Mouse (Mus musculus): Measurements from ENCODE around the gene Limd1.

Gene Limd1

GRCm38 (mm10) chr9:123515087-123515486 is 36.6 kb downstream of the Limd1 start:
- DNase-seq (ENCODE audit: low spot score in 2 of 2) = no peak

DNA sequence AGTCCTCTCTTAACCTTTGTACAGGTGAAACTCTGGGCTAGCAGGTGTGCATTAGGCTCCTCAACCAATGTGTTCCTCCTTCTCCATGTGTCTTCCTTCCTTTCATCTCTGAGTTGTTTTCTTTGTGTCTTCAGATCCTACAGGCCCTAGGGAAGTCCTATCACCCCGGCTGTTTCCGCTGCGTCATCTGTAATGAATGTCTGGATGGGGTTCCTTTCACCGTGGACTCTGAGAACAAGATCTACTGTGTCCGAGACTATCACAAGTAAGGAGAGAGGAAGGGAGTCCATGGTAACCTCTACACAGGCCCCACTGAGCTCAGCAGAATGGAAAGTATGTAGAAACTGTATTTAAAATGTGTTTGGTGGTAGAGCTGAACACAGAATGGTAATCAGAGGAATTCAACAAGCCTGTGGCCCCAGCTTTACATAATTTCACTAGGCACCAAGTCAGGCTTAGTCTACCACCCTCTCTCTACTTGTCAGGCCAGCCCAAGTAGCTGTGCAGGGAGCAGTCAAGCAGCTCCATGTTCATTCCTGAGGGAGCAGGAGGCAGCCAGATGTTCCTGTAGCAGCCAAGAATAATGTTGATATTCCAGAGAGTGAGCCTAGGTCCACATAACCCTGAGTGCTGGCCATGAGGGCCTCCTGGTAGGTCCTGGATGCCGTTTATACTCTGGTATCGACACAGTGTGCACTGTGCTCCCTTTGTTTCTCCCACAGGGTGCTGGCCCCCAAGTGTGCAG is 38.3 kb downstream of the Limd1 start:
- no peak for DNase-seq (ENCODE audit: low spot score in 2 of 2)

DNA sequence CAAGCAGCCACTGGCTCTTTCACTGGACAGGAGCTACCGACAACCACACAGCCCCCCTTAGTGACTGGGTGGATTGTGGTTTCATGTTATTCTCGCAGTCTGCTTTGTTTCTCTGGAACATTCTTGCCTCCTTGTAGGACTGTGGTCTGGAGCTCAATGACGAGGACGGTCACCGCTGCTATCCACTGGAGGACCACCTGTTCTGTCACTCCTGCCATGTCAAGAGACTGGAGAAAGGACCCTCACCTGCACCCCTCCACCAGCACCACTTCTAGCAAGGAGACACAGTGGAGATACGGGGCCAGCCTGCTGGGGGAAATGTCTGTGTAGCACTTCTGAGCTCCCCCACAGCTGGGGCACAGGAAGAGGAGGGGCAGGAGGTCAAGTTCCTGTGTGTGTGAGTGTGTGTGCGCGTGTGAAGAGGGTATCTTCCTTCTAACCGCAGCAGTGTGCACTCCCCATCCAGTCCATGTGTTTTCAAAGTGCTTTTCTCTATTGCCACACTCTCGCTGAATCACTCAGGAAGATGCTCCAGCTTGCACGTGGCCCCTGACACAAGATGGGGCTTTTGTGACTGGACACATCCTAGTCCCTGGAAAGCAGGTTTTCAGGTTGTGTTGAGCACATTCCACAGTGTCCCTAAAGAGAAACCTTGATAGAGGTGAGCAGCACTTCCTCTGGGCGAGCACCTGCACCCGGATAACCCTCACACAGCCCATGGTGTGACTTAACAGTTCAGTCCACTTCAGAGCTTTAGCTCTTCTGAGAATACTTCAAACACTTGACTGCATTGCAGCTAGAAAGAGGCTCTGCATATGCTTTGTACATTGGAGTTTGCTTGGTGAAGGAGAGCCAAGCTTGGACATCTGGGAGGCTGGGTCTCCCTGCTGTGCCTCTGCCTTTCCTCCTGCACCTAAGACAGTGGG is 40.7 kb downstream of the Limd1 start:
- DNase-seq (ENCODE audit: low spot score in 2 of 2) = peak; percentile 67 to 70

GRCm38 (mm10) chr9:123520735-123521134 is 42.2 kb downstream of the Limd1 start:
- DNase-seq (ENCODE audit: low spot score in 2 of 2) = no peak

GRCm38 (mm10) chr9:123523676-123524075 is 45.2 kb downstream of the Limd1 start:
- DNase-seq (ENCODE audit: low spot score in 2 of 2) = peak in 1 of 2 experiments; percentile 72

DNA sequence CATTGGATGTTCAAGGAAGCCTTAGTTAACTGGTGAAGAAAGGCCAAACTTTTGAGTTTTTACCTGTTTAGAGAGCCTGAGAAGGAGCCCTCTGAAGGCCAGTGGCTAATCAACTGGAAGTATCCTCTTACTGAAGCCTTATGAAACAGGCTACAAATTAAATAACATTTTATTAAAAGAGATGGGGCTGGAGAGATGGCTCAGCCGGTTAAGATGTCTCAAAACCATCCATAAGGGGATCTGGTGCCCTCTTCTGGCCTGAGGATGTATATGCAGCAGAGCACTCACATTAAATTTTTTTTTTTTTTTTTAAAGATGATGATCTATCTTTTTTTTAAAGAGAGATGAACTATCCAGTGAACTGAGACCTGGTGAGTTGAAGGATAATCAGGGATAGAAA is 46.6 kb downstream of the Limd1 start:
- DNase-seq (ENCODE audit: low spot score in 2 of 2) = peak; percentile 35 to 68

DNA sequence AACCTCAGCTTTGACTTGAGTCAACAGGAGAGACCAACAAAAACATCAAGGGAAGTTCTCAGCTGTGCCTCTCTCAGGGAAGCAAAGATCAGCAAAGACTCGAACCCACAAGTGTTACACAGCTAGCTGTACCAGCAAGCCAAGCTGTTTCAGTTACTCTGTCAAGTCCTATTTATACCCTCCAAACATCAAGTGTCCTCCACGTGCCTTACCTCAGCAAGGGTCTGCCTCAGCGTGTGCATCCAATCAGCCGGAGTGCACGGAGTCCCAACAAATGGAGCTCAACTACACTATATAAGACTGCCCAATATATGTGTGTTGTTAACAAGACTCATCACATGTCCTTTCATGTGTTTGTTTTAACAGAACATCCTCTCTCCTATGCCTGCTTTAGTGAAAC is 48.0 kb downstream of the Limd1 start:
- no peak for DNase-seq (ENCODE audit: low spot score in 2 of 2)

DNA sequence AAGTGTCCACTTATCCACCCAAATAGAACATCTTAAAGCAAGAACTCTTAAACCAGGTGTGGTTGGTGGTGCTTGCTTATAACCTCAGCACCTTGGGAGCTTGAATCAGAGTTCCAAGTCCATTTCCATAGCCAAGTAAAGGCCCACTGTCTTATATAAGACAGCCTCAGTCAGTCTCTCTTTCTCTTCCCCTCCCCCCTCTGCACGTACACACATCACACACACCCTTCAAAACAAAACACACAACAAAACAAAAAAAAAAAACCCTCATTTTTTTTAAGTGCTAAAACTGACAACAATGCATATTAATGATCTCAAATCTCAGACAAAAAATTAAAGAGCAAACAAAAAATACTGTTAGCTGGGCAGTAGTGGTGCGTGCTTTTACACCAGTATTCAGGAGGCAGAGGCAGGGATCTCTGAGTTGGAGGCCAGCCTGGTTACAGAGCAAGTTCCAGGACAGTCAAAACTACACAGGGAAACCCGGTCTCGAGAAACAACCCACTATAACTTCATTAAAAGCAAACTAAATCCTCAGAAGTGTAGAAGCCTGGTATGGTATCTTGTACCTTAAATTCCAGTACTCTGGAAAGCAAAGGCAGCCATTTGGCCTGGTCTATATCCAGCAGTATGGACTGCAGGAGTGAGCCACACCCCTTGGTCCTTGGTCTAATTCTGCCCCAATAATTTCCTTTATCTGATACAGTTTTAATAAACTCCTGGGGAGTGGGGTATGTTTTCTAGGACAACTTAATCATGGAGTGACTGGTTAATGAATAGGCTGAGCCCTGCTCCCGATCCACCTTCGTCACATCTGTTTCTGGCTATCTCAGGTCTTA is 49.8 kb downstream of the Limd1 start:
- DNase-seq (ENCODE audit: low spot score in 2 of 2) = no peak

DNA sequence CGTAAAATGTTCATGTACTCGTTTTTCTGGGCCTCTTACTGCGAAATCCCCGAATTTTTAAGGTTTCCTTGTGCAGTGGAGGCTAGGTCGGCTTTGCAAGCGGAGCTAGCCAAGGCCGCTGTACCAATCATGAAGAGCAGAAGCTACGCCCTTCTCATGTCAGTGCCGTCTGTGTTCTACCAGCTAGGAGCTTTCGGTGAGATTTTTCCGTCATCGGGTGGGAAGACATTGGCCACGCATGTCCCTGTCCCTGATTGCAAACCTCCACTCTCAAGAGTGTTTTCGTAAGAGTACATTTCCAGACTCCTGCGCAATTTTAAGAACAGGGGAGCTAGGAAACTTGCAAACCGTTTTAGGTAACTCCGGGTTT is 50.4 kb downstream of the Limd1 start:
- DNase-seq (ENCODE audit: low spot score in 2 of 2) = peak; percentile 34 to 36

DNA sequence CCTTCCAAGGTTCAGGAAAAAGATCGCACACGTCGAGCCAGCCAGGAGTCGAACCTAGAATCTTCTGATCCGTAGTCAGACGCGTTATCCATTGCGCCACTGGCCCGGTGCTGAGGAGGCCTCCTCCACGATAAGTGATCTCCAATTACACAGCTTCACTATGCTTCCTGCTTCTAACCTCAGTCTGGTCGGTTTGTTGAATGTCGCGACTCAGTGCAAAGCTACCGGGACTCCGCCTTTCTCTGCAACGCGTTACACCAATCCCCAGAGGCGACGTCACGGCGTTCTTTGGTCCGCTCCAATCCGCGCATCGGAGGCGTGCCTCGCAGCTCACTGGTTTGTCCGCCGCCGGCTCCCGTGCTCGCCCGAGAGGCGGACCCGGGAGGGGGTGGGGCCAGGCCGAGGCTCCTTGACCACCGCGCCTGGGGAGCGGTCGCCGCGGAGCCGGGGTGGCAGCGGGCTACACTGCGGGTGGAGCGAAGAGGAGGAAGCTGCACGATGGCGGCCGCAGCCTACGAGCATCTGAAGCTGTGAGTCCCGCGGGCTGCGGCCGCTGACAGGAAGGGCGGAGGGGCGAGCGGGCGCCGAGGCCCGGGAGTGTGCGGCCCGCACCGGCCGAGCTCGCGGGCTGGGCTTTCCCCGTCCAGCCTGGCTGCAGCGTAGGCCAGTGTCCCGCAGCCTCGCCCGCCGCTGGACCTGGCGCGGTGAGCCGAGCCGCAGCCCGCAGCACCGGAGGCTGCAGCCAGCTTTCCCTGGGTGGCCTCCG is 51.1 kb downstream of the Limd1 start, which contains the start of gene Sacm1l:
Sacm1l (plus strand) TSS at position 368 of the 766 bp plus-strand sequence.
- peak; percentile 96 to 97 for DNase-seq (ENCODE audit: low spot score in 2 of 2)

GRCm38 (mm10) chr9:123530158-123530475 is 51.6 kb downstream of the Limd1 start:
- no peak for DNase-seq (ENCODE audit: low spot score in 2 of 2)

DNA sequence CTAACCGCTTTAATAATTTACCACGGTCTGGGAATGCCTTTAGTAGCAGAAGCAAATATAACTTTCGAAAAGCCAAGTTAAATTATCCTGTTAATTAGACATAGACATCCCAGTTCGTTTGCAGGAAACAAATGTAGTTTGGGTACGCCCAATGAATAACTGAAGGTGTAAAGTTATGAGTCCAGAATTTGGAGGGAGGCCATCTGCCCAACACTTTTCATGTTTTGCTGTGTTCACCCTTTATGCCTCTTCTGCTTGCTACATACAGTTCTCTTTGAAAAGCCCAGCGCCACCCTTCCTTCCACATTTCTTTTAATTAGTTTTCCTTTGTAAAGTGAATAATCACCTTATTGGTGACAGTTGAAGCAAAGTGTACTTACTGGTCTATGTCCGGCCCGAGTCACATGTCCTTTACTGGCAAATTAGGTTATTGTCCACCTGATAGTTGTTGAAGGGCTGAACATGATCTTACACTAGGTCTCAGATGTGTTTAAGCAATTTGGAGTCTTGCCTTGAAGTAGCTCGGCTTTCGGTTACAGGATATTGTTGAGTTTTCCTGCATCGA is 52.1 kb downstream of the Limd1 start:
- no peak for DNase-seq (ENCODE audit: low spot score in 2 of 2)

- DNase-seq (ENCODE audit: low spot score in 2 of 2) = no peak
Observed at GRCm38 (mm10) chr9:123531234-123531633, 52.7 kb downstream of the Limd1 start.

DNA sequence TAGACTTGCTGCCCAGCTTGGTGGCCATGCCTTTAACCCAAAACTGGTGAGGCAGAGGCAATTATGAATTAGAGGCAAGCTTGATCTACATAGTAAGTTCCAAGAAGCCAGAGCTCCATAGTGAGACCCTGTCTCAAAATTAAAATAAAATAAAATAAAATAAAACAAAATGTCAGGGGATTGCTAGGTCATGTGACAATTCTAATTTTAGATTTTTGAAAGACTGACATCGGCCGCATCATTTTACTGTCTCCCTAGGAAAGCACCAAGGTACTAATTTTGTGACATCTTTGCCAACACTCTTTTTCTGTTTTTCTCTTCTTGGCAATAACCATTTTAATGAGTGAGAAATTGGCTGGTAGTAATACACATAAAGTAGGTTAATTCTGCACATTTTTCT is 58.1 kb downstream of the Limd1 start:
- no peak for DNase-seq (ENCODE audit: low spot score in 2 of 2)

- no peak for DNase-seq (ENCODE audit: low spot score in 2 of 2)
Observed at GRCm38 (mm10) chr9:123538189-123538588, 59.7 kb downstream of the Limd1 start.

GRCm38 (mm10) chr9:123539093-123539492 is 60.6 kb downstream of the Limd1 start:
- DNase-seq (ENCODE audit: low spot score in 2 of 2) = no peak

DNA sequence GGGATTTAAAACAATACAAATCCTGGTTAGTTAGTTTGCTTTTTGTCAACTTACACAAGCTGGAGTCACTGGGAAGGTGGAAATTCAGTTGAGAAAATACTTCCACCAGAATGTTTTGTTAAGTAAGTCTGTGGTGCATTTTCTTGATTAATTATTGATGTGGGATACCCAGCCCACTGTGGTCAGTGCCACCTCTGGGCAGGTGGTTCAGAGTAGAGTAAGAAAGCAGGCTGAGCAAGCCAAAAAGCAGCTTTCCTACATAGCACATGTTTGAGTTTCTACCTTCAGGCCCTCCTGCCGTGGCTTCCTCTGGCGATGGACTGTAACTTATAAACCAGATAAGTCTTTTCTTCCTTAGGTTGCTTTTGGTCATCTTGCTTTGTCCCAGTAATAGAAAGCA is 61.3 kb downstream of the Limd1 start:
- no peak for DNase-seq (ENCODE audit: low spot score in 2 of 2)

GRCm38 (mm10) chr9:123554599-123554998 is 76.1 kb downstream of the Limd1 start:
- no peak for DNase-seq (ENCODE audit: low spot score in 2 of 2)
